Mouse (Mus musculus): ENCODE measurements around the gene Fbxl17.

The Fbxl17 gene

DNA sequence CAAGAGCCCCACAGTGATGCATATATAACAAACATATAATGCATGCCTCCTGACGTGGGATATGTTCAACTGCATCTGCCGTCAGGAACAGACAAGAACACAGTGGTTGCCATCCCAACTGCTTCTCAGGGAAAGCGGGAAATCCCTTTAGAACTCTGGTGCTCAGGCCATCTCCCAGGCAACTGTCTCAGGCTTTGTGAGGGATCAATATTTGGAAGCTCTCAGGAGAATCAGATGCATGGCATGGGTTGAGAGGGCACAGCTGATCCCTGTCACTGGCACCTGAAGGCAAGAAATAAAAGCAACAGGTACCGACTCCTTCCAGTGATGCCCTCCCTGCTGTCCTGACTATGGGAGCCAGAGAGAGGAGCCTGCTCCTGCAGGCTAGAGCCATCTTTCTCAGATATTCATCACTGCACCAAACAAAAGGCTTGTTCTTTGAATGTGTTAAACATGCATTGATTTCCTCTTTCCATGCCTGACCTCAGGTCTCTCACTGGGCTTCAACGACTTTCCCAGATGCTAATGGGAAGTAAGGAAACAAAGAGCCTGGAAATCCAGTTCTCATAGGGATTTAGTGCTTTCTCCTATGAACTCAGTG is 429.6 kb downstream of the Fbxl17 start:
- DNase-seq (ENCODE audit: extremely low read depth, low read depth, low spot score): no peak

DNA sequence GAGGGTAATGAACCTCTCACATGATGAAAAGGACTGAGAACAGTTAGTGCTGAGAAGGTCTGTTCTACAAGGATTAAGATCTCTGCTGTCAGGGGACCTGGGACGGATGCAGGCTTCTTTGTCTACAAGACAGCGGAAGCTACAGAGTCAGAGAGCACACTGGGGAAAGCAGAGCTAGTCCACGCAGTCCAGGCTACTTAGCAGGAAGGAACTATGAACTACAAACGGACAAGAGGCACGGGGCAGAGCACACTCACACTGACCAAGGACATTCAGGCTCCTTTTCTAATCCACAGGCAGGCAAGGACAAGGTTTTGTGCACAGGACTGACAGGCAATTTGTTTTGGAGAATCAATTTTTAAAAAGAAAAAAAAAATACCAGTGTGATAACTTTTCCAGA is 437.0 kb downstream of the Fbxl17 start:
- no peak for DNase-seq (ENCODE audit: extremely low read depth, low read depth, low spot score)

DNA sequence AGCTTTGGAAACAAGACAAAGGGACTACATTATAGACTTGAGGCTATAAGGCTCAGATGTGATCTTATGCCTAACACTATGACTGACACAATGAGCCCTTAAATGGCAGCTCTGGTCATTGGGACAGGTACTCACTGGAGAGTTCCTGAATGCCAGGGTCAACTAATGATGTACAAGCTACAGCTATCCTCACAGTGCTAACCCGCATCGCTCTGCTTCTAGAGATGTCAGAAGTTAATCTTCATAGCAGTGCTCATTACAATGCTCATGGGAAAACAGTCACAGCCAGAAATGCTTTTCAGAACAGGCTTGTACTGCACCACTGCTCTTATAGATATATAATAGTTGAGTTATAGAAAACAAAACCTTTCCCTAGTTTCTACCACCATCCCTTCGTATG is 438.0 kb downstream of the Fbxl17 start:
- no peak for DNase-seq (ENCODE audit: extremely low read depth, low read depth, low spot score)

DNA sequence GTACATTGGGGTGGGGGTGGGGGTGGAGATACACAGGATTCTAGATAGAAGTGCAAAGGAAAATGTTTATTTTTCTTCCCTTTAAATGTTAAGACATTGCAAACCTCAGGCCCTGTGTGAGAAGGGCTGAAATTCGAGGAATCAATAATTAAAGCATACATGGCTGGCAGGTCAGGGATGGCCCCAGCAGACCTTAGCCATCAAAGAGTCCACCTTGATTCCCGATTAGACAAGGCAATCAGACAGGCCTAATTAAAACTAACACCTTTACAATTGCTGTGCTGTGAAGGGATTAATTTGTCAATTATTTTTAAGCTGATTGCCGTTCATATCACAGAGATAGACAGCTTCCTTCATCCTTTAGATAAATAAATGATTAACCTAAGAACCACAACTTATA is 439.0 kb downstream of the Fbxl17 start:
- no peak for DNase-seq (ENCODE audit: extremely low read depth, low read depth, low spot score)

DNA sequence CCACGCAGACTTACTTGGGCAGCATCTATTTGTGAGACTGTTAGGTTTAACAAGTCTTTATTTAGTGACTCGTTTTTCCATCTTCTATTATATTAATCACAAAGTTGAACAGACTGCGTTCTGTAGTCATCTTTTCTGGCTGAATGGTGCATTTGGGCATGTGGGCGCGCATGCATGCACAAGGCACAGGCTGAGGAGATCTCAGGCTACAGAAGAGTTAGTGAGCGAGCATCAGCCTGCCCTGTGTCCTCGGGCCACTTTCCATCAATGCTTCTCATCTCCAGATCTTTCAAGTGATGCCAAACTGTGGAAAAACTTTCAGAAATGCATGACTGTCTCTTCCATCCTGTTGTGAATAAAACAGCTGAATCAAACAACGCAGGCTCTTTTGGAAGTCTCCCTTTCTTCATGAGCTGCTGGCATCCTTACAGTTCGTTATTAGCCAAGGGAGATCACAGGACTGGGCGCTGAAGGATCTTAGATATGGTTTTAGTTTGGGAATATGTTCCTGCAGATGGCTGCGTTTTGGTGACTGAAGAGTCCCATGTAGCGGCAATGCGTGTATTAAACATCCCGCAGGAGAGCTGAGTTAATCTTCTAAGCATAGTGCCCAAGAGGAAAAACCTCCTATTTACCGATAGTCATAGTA is 442.0 kb downstream of the Fbxl17 start:
- no peak for DNase-seq (ENCODE audit: extremely low read depth, low read depth, low spot score)

DNA sequence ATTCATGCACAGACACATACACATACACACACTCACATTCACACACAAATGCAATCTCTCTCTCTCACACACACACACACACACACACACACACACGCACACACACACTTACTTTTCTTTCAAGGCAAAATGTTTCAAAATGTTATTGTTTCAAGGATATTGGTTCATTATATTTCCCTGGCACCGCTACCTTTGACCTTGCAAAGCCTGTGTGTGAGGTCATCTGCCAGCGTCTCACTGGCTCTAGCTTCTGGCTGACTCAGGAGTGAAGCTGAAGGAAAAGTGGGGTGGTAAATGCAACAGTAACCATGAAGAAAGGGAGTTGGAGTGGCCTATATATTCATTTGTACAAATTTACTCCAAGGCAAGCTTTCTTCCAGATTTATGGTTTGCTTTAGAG is 442.8 kb downstream of the Fbxl17 start:
- DNase-seq (ENCODE audit: extremely low read depth, low read depth, low spot score): no peak

DNA sequence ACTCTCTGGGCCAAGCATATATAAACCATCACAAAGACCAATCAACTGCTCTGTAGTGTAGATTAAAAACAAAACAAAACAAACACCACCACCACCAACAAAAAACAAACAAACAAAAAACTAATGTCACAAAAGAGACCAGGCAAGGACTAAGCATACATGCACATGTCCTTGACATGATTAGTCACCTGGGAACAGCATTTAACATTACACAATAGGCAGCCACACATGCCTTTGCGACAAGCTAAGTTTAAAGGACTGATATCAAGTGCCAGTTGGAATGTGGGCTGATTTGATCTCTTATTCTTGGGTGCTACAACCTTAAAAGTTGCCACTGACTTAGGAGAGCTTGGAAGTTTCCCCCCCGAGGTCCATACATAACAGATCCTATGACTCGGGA is 446.5 kb downstream of the Fbxl17 start:
- DNase-seq (ENCODE audit: extremely low read depth, low read depth, low spot score): no peak

DNA sequence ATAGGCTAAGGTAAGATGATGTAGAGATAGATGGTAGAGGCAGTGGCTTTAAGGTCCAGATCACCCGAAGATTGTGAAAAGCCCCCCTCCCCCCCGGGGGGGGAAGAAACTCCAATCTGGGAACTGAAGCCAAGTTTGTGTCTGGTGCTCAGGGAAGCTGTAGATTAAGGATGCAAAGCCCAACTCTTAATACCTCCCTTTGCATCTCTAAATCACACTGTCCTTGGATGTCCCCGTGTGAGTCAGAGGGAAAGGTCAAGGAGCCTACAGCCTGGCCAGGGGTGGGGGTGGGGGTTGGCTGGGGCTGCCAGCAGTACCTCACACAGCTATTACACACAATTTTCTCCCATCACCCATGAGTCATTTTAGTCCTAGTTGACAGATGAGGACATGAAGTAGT is 453.4 kb downstream of the Fbxl17 start:
- DNase-seq (ENCODE audit: extremely low read depth, low read depth, low spot score): no peak

DNA sequence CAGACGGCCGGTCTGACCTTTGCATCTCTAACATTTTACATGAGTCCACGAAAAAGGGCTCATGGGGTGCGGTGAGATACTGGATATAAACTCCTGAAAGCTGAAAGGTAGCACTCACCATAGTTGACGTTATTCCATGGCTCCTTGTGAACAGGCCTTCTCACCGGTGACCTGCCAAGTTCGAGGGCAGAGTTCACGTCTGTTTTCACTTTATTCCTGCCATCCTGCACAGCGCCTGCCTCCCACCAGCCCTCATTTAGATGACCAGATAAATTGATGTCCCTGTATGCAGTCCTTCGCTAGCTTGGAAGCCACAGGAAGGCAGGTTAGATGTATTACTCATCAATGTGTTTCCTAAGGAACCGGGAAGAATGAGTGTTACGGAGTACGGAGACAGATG is 454.5 kb downstream of the Fbxl17 start:
- DNase-seq (ENCODE audit: extremely low read depth, low read depth, low spot score): no peak

DNA sequence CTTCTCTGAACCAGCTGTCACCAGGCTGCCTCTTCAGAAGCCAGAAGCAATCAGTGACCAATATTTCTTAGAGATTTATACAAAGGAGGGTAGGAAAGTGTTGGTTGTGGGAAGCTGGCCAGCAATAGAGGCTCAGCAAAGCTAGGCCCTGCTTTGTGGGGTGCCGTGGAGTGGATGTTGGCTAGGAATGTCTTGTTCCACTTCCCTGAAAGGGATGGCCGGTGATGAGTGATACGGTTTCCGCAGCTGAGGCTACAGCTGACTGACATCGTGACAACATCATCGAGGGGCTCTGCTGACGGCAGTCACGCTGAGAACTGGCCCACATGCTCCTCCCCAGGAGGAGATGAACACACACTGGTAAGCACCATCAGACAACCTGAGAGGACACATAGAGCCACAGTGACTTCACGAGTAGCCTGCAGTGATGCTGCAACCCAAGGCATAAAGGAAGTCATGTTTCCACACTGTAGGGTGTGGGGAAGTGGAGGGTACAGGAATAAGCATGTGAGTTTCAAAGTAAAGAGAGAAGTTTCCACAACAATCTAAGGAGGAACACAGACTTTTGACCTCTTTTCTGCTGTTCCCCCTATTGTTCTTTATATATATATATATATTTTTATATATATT is 456.7 kb downstream of the Fbxl17 start:
- DNase-seq (ENCODE audit: extremely low read depth, low read depth, low spot score): no peak

DNA sequence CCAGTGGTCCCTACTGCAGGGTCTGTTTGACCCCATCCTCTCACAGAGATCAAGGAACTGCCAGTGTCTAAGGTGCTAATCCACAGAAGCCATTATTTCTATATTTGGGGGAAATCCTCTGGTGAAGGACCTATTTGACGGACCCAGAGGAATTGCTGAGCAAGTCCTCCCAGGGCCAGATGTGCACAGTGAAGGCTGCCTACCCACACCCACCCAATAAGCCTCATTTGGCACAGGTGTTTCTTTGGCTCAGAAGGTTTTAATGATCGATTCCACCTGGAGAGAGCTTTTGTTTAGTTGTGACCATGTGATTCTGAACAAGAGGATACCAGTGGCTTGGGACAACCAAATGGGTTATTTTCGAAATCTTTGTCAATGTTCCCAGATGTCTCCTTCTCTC is 462.3 kb downstream of the Fbxl17 start:
- DNase-seq (ENCODE audit: extremely low read depth, low read depth, low spot score): no peak

DNA sequence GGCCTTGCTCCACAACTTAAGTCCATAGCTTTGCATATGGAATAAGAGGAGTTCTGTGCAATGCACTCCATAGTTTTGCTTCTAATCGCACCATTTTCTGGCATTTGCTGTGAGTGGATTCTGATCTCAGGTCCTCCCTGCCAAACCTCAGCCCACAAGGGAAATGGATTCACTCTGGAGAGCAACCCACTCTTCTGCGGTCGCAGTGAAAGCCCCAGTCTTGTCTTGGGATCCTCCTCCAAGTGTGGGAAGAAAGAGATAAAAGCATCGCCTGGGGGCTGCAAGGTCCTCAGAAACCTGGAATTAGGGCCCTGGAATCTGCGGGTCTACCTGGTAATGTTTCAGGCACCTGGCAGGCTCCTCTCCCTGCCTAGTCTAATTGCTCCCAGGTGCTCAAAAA is 466.7 kb downstream of the Fbxl17 start:
- no peak for DNase-seq (ENCODE audit: extremely low read depth, low read depth, low spot score)

DNA sequence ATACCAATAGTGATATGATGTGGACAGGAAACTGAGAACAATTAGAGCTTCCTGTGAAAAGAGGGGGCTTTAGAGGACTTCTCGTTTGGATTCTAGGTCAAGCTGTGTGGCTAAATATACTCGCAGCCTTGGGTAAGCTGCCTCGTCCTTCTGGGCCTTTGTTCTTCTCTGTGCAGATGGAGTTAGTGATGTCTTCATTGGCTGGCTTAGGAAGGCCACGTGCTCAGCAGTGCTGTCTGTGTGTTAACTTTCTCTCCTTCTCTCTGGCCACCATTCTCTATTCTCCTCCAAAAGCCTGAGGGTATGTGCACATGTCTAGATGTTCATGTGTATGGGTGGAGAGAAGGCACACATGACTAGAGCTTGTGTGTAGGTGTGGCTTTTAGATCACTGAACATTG is 470.7 kb downstream of the Fbxl17 start:
- no peak for DNase-seq (ENCODE audit: extremely low read depth, low read depth, low spot score)

DNA sequence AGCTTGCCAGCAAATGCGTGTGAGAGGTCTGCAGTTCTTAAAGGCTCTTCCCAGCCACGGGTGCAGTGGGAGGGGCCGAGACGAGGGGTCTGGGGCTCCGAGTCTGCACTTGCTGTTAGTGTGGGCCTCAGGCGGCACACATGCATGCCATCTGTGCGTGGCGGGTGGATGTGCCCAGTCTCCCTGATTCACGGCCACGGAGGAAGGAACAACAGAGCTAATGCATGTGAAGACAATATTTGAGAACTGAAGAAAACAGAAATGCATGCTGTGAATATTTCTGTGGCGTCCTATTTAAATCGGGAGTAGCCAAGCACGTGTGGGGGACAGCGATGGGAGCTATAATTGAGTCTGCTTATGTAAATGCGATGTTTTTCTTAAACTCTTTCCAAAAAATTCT is 474.6 kb downstream of the Fbxl17 start:
- no peak for DNase-seq (ENCODE audit: extremely low read depth, low read depth, low spot score)

DNA sequence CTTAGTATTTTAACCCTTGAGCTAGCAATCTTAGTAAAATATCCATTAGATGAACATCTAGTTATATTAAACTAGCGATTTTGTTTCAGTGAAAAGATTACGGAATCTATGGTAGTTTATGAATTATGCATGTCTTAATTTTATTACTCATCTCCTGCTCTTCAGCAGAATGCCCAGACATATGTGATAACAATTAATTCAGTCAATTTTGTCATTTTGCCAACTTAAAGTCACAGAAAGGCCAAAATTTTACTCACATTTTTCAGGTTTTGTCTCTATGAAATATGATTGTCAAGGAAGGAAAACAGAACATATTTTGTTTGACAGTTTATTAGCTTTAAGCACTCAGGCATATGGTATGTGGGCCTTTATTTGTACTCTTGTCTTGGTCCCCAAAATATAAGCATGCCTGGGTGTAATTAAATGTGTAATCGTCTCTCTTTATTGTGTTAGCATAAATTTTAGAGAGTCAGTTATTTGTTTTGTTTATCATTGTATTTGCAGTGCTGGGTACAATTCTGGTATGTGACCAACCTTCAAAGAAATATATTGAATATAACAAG is 482.1 kb downstream of the Fbxl17 start:
- no peak for DNase-seq (ENCODE audit: extremely low read depth, low read depth, low spot score)

DNA sequence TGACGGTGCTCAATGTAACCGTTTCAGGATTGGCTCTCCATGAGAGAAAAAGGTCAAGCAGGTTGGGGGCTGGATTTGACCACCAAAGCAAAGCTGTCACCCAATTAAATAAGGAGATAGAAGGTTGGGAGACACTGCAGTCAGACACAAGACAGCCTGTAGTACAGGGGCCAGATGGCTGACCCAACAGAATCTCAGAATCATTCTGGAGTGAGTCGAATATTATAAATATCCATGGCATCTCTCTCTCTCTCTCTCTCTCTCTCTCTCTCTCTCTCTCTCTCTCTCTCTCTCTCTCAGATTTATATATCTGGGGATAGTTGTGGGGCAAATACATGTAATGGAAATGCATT is 487.3 kb downstream of the Fbxl17 start:
- no peak for DNase-seq (ENCODE audit: extremely low read depth, low read depth, low spot score)

DNA sequence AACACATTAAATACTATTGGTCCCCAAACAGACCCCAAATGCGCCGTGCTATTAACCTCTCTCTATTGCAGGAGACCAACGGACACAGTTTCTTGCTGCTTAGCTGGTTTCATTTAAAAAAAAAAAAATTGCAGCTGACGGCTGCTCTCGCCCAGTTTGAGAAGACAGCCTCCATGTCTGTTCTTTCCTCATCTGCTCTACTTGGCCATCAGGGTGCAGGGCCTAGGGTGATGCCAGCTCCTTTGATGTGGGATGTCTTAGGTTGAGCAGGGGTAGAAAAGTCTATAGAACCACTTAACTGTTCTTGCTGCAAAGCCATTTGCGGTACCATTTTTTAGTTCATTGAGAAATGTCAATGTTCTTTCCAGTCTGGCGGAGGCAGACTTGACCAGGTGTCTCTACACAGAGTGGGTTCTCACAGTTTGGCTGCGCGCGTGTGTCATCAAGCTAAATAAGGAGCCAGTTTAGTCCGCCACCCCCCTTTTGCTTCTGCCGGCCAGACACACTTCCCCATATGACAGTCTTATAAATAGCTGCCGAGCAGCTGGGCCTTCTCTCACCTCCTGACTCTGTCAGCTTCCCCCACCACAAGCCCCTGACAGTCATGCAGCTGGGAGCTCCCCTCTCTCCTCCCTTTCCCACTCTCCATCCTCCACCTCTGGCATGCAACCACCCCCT is 487.8 kb downstream of the Fbxl17 start:
- DNase-seq (ENCODE audit: extremely low read depth, low read depth, low spot score): no peak

DNA sequence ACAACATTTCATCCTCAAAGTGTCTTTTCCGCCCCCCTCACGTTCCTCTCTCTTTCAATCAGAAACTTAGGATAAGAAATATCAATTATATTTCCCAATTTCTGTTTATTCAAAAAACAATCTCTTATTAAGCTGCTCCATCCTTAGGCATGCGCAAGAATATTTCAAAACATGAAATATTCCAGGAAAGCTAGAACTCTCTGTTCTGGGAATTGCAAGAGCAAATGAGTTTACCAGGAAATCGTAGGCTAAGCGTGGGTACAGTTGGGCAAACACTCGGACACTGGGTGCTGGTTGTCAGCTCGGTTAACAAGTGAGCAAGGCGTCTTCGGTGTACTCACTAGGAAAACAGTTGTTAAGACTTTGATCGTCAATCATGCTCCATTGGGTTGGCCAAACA is 489.0 kb downstream of the Fbxl17 start:
- peak; percentile 33 for DNase-seq (ENCODE audit: extremely low read depth, low read depth, low spot score)

DNA sequence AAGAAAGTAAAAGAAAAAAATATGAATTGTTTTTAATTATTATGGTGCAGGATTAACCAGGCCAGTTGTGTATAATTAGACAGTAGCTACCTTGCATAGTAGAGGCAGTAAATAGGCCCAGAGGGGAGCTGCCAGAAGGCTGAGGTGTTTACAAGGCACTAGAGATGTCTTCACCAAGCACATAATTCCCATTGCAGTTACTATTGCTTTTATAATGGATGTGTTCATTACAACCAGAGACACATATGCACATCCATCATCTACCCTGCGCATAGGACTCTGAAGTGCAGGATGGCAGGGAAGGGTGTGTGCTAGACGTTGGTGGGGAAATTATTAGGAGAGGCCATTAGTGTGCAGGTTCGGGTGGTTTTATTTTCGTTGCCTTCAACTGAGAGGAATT is 491.0 kb downstream of the Fbxl17 start:
- DNase-seq (ENCODE audit: extremely low read depth, low read depth, low spot score): no peak

DNA sequence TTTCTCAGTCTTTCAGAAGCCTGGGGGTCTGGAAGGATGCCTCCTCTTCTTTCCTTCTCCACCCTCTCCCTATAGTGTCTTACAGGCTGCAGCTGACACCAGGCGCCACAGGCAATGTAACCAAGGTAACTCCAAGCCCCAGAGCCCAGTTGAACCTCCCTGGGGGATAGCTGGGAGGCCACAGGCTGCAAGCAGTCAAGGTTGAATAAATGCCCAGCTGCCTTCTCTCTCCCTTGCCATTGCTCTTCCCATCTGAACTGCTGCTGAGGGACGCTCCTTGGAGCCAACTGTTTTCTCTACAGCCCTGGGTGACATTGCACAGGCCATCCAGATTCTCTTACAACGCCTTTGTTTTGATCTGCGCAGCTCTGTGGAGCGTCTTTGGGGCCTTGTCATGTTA is 491.5 kb downstream of the Fbxl17 start:
- no peak for DNase-seq (ENCODE audit: extremely low read depth, low read depth, low spot score)

DNA sequence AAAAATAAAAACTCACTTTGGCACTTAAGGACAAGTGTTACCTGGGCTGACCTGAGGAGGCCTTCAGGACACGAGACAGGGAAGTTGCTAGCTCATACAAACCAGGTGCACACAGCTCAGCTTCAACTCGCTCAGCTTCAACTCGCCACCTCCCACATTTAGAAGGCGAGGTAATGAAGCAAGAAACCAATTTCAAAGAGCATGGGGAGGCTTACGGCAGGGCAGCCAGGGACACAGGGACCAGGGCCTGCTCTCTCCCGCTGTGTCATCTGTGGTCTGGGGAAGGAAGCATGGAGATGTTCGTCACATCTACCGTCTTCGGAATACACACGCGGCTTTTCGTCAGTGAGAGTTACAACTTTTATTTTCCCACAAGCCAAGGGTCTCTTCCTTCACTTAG is 491.9 kb downstream of the Fbxl17 start:
- DNase-seq (ENCODE audit: extremely low read depth, low read depth, low spot score): no peak
